Mouse (Mus musculus) ES-E14 (cell line): ENCODE data around the gene Cep350.

Experiments
- CHD2 ChIP-seq: IDR thresholded peaks from 2 replicates; pipeline ENCODE4 v1.6.1; 2014; ENCODE audit warnings: mild to moderate bottlenecking, low read depth, low read length, inconsistent platforms
- HCFC1 ChIP-seq: IDR thresholded peaks from 2 replicates; pipeline ENCODE4 v1.6.1; 2012; ENCODE audit warnings: low read length, inconsistent platforms, borderline replicate concordance; ENCODE audit not compliant: insufficient read depth

GRCm38 (mm10) chr1:155830861-155831260, 142.2 kb downstream of the Cep350 start:
- TF ChIP-seq CHD2 (no peak), HCFC1 (no peak)
